Mouse (Mus musculus) left cerebral cortex, adult 11 months (tissue): Measurements from ENCODE around the gene Susd1.

Experiments used
- DNase-seq: peaks from one replicate; pipeline ENCODE4 v3.0.0; 2022; ENCODE audit warnings: low spot score

Gene Susd1

GRCm38 (mm10) chr4:59381007-59381743, 57.3 kb downstream of the Susd1 start:
- peak; percentile 73 for DNase-seq

GRCm38 (mm10) chr4:59380478-59380877, 58.0 kb downstream of the Susd1 start:
- no peak for DNase-seq

- DNase-seq, result no peak
Measured at GRCm38 (mm10) chr4:59379876-59380275, 58.6 kb downstream of the Susd1 start.

- DNase-seq, result no peak
Measured at GRCm38 (mm10) chr4:59378631-59379030, 59.8 kb downstream of the Susd1 start.

GRCm38 (mm10) chr4:59374271-59374938, 64.0 kb downstream of the Susd1 start:
- no peak for DNase-seq

GRCm38 (mm10) chr4:59372546-59373157, 65.8 kb downstream of the Susd1 start:
- DNase-seq, result no peak

GRCm38 (mm10) chr4:59371910-59372309, 66.5 kb downstream of the Susd1 start:
- DNase-seq, result peak; percentile 55

- no peak for DNase-seq
Measured at GRCm38 (mm10) chr4:59369941-59370340, 68.5 kb downstream of the Susd1 start.

GRCm38 (mm10) chr4:59368118-59368517, 70.3 kb downstream of the Susd1 start:
- no peak for DNase-seq

- no peak for DNase-seq
Measured at GRCm38 (mm10) chr4:59366206-59366605, 72.2 kb downstream of the Susd1 start.

- no peak for DNase-seq
Measured at GRCm38 (mm10) chr4:59365571-59365970, 72.9 kb downstream of the Susd1 start.

- DNase-seq, result no peak
Measured at GRCm38 (mm10) chr4:59364229-59365173, 73.9 kb downstream of the Susd1 start.

GRCm38 (mm10) chr4:59363041-59363440, 75.4 kb downstream of the Susd1 start:
- DNase-seq, result no peak

- DNase-seq, result no peak
Measured at GRCm38 (mm10) chr4:59360704-59361103, 77.7 kb downstream of the Susd1 start.

- no peak for DNase-seq
Measured at GRCm38 (mm10) chr4:59359921-59360320, 78.5 kb downstream of the Susd1 start.

GRCm38 (mm10) chr4:59358960-59359359, 79.5 kb downstream of the Susd1 start:
- no peak for DNase-seq

GRCm38 (mm10) chr4:59355421-59355820, 83.0 kb downstream of the Susd1 start:
- DNase-seq, result no peak

- no peak for DNase-seq
Measured at GRCm38 (mm10) chr4:59354666-59355065, 83.8 kb downstream of the Susd1 start.

GRCm38 (mm10) chr4:59351938-59352337, 86.5 kb downstream of the Susd1 start:
- DNase-seq, result no peak

GRCm38 (mm10) chr4:59350354-59350753, 88.1 kb downstream of the Susd1 start:
- no peak for DNase-seq

- DNase-seq, result no peak
Measured at GRCm38 (mm10) chr4:59349425-59350185, 88.8 kb downstream of the Susd1 start.
